Mouse (Mus musculus): ENCODE measurements around the gene Zc3h7b. TPM values are rescaled to one million over a fixed set of nuclear protein-coding genes. Genes with fewer than 3 reads are reported as not detected.
"Not testable (repeated sequence)": the region's sequence is repeated elsewhere in the genome, so short reads cannot be mapped to it uniquely, and the experiment has no call there.

Zc3h7b gene
- total RNA-seq (2022): 100 to 1,000 TPM in 2 of 4 experiments, 10 to 100 TPM in 2; 66.3 to 109 (median 89.1) TPM

- peak; percentile 61 for DNase-seq
Observed at GRCm38 (mm10) chr15:81744992-81745600, at the start of gene Zc3h7b, which contains the start of gene Rangap1. Gene Zc3h7b, plus strand, starts transcription at chr15:81745057. Gene Rangap1, minus strand, starts transcription at chr15:81745530.

GRCm38 (mm10) chr15:81697175-81697574 lies 47.7 kb upstream of the Zc3h7b start, which contains the start of gene Chadl:
Gene Chadl, minus strand, starts transcription at chr15:81697287.
- DNase-seq: no peak

GRCm38 (mm10) chr15:81697847-81698246 lies 47.0 kb upstream of the Zc3h7b start:
- no peak for DNase-seq

- no peak for DNase-seq
Observed at GRCm38 (mm10) chr15:81698532-81698931, 46.3 kb upstream of the Zc3h7b start.

GRCm38 (mm10) chr15:81700161-81700560 lies 44.7 kb upstream of the Zc3h7b start:
- no peak for DNase-seq

- no peak for DNase-seq
Observed at GRCm38 (mm10) chr15:81700601-81701000, 44.3 kb upstream of the Zc3h7b start.

- DNase-seq: not testable (repeated sequence)
Observed at GRCm38 (mm10) chr15:81701350-81701749, 43.5 kb upstream of the Zc3h7b start.

GRCm38 (mm10) chr15:81702306-81703093 lies 42.4 kb upstream of the Zc3h7b start:
- DNase-seq: no peak

GRCm38 (mm10) chr15:81703094-81703489 lies 41.8 kb upstream of the Zc3h7b start:
- no peak for DNase-seq

GRCm38 (mm10) chr15:81708991-81709390 lies 35.9 kb upstream of the Zc3h7b start:
- no peak for DNase-seq

GRCm38 (mm10) chr15:81709686-81710085 lies 35.2 kb upstream of the Zc3h7b start:
- no peak for DNase-seq

- no peak for DNase-seq
Observed at GRCm38 (mm10) chr15:81710801-81711200, 34.1 kb upstream of the Zc3h7b start.

GRCm38 (mm10) chr15:81713742-81714141 lies 31.1 kb upstream of the Zc3h7b start:
- no peak for DNase-seq

- DNase-seq: no peak
Observed at GRCm38 (mm10) chr15:81718336-81719138, 26.3 kb upstream of the Zc3h7b start.

- DNase-seq: no peak
Observed at GRCm38 (mm10) chr15:81719139-81719531, 25.7 kb upstream of the Zc3h7b start.

GRCm38 (mm10) chr15:81722361-81722760 lies 22.5 kb upstream of the Zc3h7b start:
- DNase-seq: no peak

GRCm38 (mm10) chr15:81723653-81724052 lies 21.2 kb upstream of the Zc3h7b start:
- no peak for DNase-seq

- no peak for DNase-seq
Observed at GRCm38 (mm10) chr15:81725965-81726364, 18.9 kb upstream of the Zc3h7b start.

- peak; percentile 36 for DNase-seq
Observed at GRCm38 (mm10) chr15:81729241-81729791, 15.5 kb upstream of the Zc3h7b start.

GRCm38 (mm10) chr15:81729792-81730635 lies 14.8 kb upstream of the Zc3h7b start:
- peak; percentile 99 for DNase-seq

GRCm38 (mm10) chr15:81735075-81735474 lies 9.8 kb upstream of the Zc3h7b start:
- no peak for DNase-seq

- no peak for DNase-seq
Observed at GRCm38 (mm10) chr15:81739296-81739695, 5.6 kb upstream of the Zc3h7b start.

Data from adrenal gland, adult 8-10 months (tissue).